Mouse (Mus musculus) lung, embryonic 14.5 days (tissue): Measurements from ENCODE around the gene Rad51c. TPM values are rescaled to one million over a fixed set of nuclear protein-coding genes. Genes with fewer than 3 reads are reported as not detected.
"Not testable (repeated sequence)": the region's sequence is repeated elsewhere in the genome, so short reads cannot be mapped to it uniquely, and the experiment has no call there.

Experiments
- ATAC-seq: fragments of 200-750 bp; cut with Nextera tagmentation; 2 replicates; pipeline ENCODE4 v1.8.0; 2017; ENCODE audit warnings: mild to moderate bottlenecking, moderate TSS enrichment, moderate library complexity; ENCODE audit not compliant: insufficient read depth
- DNase-seq: peaks from one replicate; pipeline ENCODE4 v3.0.0-alpha.2; 2015
- H3K27ac ChIP-seq: fragments of 300-500 bp; sonication (generic); 2 replicates; pipeline ENCODE4 v1.5.1; 2014; ENCODE audit warnings: low read depth, mild to moderate bottlenecking, moderate library complexity
- H3K27me3 ChIP-seq: fragments of 300-500 bp; sonication (generic); 2 replicates; pipeline ENCODE4 v1.6.1; 2014; ENCODE audit warnings: low read length, control low read depth; ENCODE audit not compliant: insufficient read depth
- H3K36me3 ChIP-seq: fragments of 300-500 bp; sonication (generic); 2 replicates; pipeline ENCODE4 v1.6.1; 2014; ENCODE audit warnings: control low read depth; ENCODE audit not compliant: insufficient read depth
- H3K4me1 ChIP-seq: fragments of 300-500 bp; sonication (generic); 2 replicates; pipeline ENCODE4 v1.6.1; 2014; ENCODE audit warnings: antibody characterized with exemption, control low read depth; ENCODE audit not compliant: insufficient read depth
- H3K4me2 ChIP-seq: fragments of 300-500 bp; sonication (generic); 2 replicates; pipeline ENCODE4 v1.6.1; 2014; ENCODE audit warnings: mild to moderate bottlenecking
- H3K4me3 ChIP-seq: fragments of 300-500 bp; sonication (generic); 2 replicates; pipeline ENCODE4 v1.5.1; 2014; ENCODE audit warnings: low read depth, low read length
- H3K9ac ChIP-seq: fragments of 300-500 bp; sonication (generic); 2 replicates; pipeline ENCODE4 v1.6.1; 2014
- H3K9me3 ChIP-seq: fragments of 300-500 bp; sonication (generic); 2 replicates; pipeline ENCODE4 v1.6.1; 2016; ENCODE audit warnings: low read depth, low read length, control low read depth
- CTCF ChIP-seq: IDR thresholded peaks from 2 replicates; pipeline ENCODE4 v1.5.1; 2016; ENCODE audit warnings: antibody characterized with exemption, low read depth
- WGBS: fragments of 180-500 bp; shearing (Covaris S2); extraction: QIAGEN DNeasy Blood & Tissue Kit; methylation state at CpG from one replicate; pipeline ENCODE4 v1.1.7; 2014; 5-methylcytosine and 5-hydroxymethylcytosine counted together
- polyA plus RNA-seq: library from polyadenylated mRNA; unstranded; fragments of >200 nt; fragmentation: Nextera tagmentation; extraction: Ambion mirVana; gene quantifications from 2 replicates; pipeline ENCODE4 v1.2.1, GENCODE M21; 2014

Rad51c gene
- polyA plus RNA-seq, 1 experiment from 2014 or later, result 11.0 TPM

GRCm38 (mm10) chr11:87422511-87423340, 18.0 kb upstream of the Rad51c start:
- no peak for TF ChIP-seq CTCF
- under 1% methylated on average over 25 of the region's 26 CpGs for WGBS
- DNase-seq, result peak; percentile 95
- no peaks in the 10 kb centered on the region for H3K9me3 ChIP-seq
- H3K27ac ChIP-seq, result peak overlapping the region; percentile 86
- H3K4me1 ChIP-seq, result no peaks in the 10 kb centered on the region
- no peaks in the 10 kb centered on the region for H3K27me3 ChIP-seq
- H3K4me2 ChIP-seq, result peak overlapping the region; percentile 75
- peak; percentile 75 for ATAC-seq
- peak overlapping the region; percentile 47 for H3K9ac ChIP-seq
- peak overlapping the region; percentile 35 for H3K4me3 ChIP-seq
- H3K36me3 ChIP-seq, result no peaks in the 10 kb centered on the region

GRCm38 (mm10) chr11:87421760-87422201, 17.0 kb upstream of the Rad51c start:
- Histone ChIP-seq H3K4me1 (no peaks in the 10 kb centered on the region), H3K4me3 (peak overlapping the region; percentile 35), H3K27ac (peak overlapping the region; percentile 86; the same call in 1 of the 2 replicates), H3K9me3 (no peaks in the 10 kb centered on the region), H3K4me2 (peak overlapping the region; percentile 75), H3K27me3 (no peaks in the 10 kb centered on the region), H3K36me3 (no peaks in the 10 kb centered on the region), H3K9ac (peak overlapping the region; percentile 47)
- ATAC-seq (no peak), DNase-seq (peak; percentile 61)
- TF ChIP-seq CTCF, result no peak
- WGBS, result 5% methylated on average over 6 of the region's 6 CpGs

GRCm38 (mm10) chr11:87420861-87421260, 16.1 kb upstream of the Rad51c start:
- Histone ChIP-seq H3K9me3 (no peaks in the 10 kb centered on the region), H3K4me3 (no peak overlapping the region), H3K27me3 (no peaks in the 10 kb centered on the region), H3K4me2 (no peak overlapping the region), H3K4me1 (no peaks in the 10 kb centered on the region), H3K27ac (no peak overlapping the region), H3K9ac (no peak overlapping the region), H3K36me3 (no peaks in the 10 kb centered on the region)
- ATAC-seq (no peak), DNase-seq (no peak)
- TF ChIP-seq CTCF, result no peak

- TF ChIP-seq CTCF, result no peak
- ATAC-seq, result no peak
- Histone ChIP-seq H3K4me1 (no peaks in the 10 kb centered on the region), H3K36me3 (no peaks in the 10 kb centered on the region), H3K9ac (no peak overlapping the region), H3K4me2 (no peak overlapping the region), H3K4me3 (no peak overlapping the region), H3K27me3 (no peaks in the 10 kb centered on the region), H3K9me3 (no peaks in the 10 kb centered on the region), H3K27ac (no peak overlapping the region)
- no peak for DNase-seq
- WGBS, result 48% methylated on average over 5 of the region's 5 CpGs
These were observed 11.4 kb upstream of the Rad51c start for GRCm38 (mm10) chr11:87416120-87416519.

GRCm38 (mm10) chr11:87413412-87413811, 8.7 kb upstream of the Rad51c start:
- not testable (repeated sequence) for H3K4me2 ChIP-seq, H3K27me3 ChIP-seq, H3K4me3 ChIP-seq, ATAC-seq, H3K4me1 ChIP-seq, H3K27ac ChIP-seq, H3K9ac ChIP-seq, H3K9me3 ChIP-seq, H3K36me3 ChIP-seq
- 53% methylated on average over 3 of the region's 3 CpGs for WGBS
- peak; percentile 40; the same call in 1 of the 2 replicates for TF ChIP-seq CTCF
- peak; percentile 57 for DNase-seq

- WGBS, result 1% methylated on average over 58 of the region's 58 CpGs
- H3K9me3 ChIP-seq, result no peaks in the 10 kb centered on the region
- TF ChIP-seq CTCF, result no peak
- H3K27me3 ChIP-seq, result no peaks in the 10 kb centered on the region
- no peaks in the 10 kb centered on the region; the same call in 1 of the 2 replicates for H3K4me1 ChIP-seq
- peak overlapping the region; percentile 63 for H3K4me3 ChIP-seq
- peak; percentile 93 for ATAC-seq
- H3K9ac ChIP-seq, result peak overlapping the region; percentile 83
- peak overlapping the region; percentile 75 for H3K4me2 ChIP-seq
- peak overlapping the region; percentile 97 for H3K27ac ChIP-seq
- DNase-seq, result peak; percentile 99
- no peaks in the 10 kb centered on the region for H3K36me3 ChIP-seq
These were observed 472 bp downstream of the Rad51c start for GRCm38 (mm10) chr11:87404111-87404853.

- TF ChIP-seq CTCF, result peak; percentile 34; the same call in 1 of the 2 replicates
- 94% methylated on average over 2 of the region's 2 CpGs for whole genome bisulfite sequencing
- DNase-seq, result no peak
These were observed 6.4 kb downstream of the Rad51c start for GRCm38 (mm10) chr11:87398402-87398801.

More at GRCm38 (mm10) chr11:87398402-87398801, 6.4 kb downstream of the Rad51c start:
- Histone ChIP-seq H3K27ac (no peak overlapping the region), H3K4me2 (no peak overlapping the region), H3K27me3 (no peaks in the 10 kb centered on the region), H3K4me3 (no peak overlapping the region), H3K4me1 (no peaks in the 10 kb centered on the region), H3K9ac (no peak overlapping the region), H3K36me3 (no peaks in the 10 kb centered on the region), H3K9me3 (no peaks in the 10 kb centered on the region)
- no peak for ATAC-seq
